Mouse (Mus musculus) cortical plate, adult 2 months (tissue): Measurements from ENCODE around the gene Fam117b.

Experiments
- CTCF ChIP-seq: fragments of 200-500 bp; IDR thresholded peaks from 2 replicates; pipeline ENCODE4 v1.5.1; 2011; ENCODE audit warnings: mild to moderate bottlenecking, control low read depth, low read length; ENCODE audit not compliant: insufficient read depth; ENCODE audit errors: extremely low read depth
- POLR2A ChIP-seq: fragments of 200-500 bp; IDR thresholded peaks from 2 replicates; pipeline ENCODE4 v1.6.1; 2011; ENCODE audit warnings: mild to moderate bottlenecking, low read length, control low read depth; ENCODE audit not compliant: insufficient read depth; ENCODE audit errors: extremely low read depth

GRCm38 (mm10) chr1:59915843-59916610 is 3.2 kb downstream of the Fam117b start:
- no peak for TF ChIP-seq POLR2A
- TF ChIP-seq CTCF, result no peak
